10 mouse cellular contexts compared by ENCODE assay signal in the genomic region with DNA sequence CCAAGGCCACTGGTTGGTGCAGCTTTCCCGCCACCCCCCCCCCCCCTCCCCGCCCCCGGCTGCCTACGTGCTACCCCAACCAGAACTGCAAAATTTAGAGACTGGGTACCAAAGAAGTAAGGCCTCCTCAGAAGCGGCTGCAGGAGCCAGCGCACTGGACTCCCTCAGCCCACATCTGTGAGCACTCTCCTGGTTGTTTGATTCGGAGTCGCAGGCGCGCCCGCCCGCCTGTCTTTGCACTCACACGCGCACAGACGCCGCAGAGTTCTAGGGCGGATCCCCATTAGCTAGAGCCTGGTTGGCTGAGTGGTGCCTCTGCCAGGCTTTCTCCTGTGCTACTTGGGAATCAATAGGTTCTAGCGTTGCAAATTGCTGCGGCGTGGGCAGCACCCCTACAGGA. TPM values are rescaled to one million over a fixed set of nuclear protein-coding genes. Genes with fewer than 3 reads are reported as not detected.
A peak's percentile ranks its signal among the peaks of the same experiment; 100 is the strongest.
DNase-seq lines count a peak whose midpoint lies in the region; ATAC-seq lines count a peak whose summit lies in the region.
"Had no signal": no experiment of that assay in that cellular context is flagged by ENCODE, and none has a peak within 500 bp of the region (broad histone marks: within the 10 kb centered on the region; RNA-seq: fewer than 3 reads in every experiment).

No protein-coding gene starts in this region.

- no peaks in the 10 kb centered on the region for H3K9me3 ChIP-seq in forebrain, embryonic 11.5 days (ENCODE audit: control insufficient read depth, low read length)
- H3K9me3 ChIP-seq in neural tube, embryonic 15.5 days (replicated peaks) = no peaks in the 10 kb centered on the region

- H3K4me3 ChIP-seq in forebrain, embryonic 11.5 days (ENCODE audit: low read depth, low read length) = 0 out of 2 replicates have a peak overlapping the region, but pooled peaks have one; percentile 1
- H3K4me3 ChIP-seq in neural tube, embryonic 15.5 days (replicated peaks) = peak overlapping the region; percentile 29

- no peak overlapping the region for H3K9ac ChIP-seq in forebrain, embryonic 11.5 days (ENCODE audit: low read length)
- H3K9ac ChIP-seq in neural tube, embryonic 15.5 days (replicated peaks) = no peak overlapping the region
- H3K9ac ChIP-seq: liver, embryonic 14.5 days had no signal

- 2% methylated on average over 18 of the region's 20 CpGs for WGBS in forebrain, embryonic 11.5 days
- WGBS in neural tube, embryonic 15.5 days = 1% methylated on average over 20 of the region's 20 CpGs

- peak overlapping the region; percentile 15; the same call in 1 of the 2 replicates for H3K4me2 ChIP-seq in forebrain, embryonic 11.5 days (ENCODE audit: low read depth, low read length, severe bottlenecking)
- peak overlapping the region; percentile 54 for H3K4me2 ChIP-seq in neural tube, embryonic 15.5 days

- intact Hi-C loops in left cerebral cortex, postnatal 4 days (cut with DNase I) = no loop called here
- intact Hi-C loops in left cerebral cortex, postnatal 14 days (cut with DNase I) = no loop called here

- no peak overlapping the region for H3K27ac ChIP-seq in forebrain, embryonic 11.5 days (ENCODE audit: low read depth, low read length)
- no peak overlapping the region for H3K27ac ChIP-seq in neural tube, embryonic 15.5 days (replicated peaks)
- H3K27ac ChIP-seq: liver, embryonic 14.5 days had no signal

- peak; percentile 57 for ATAC-seq in forebrain, embryonic 11.5 days (replicated peaks; ENCODE audit: low FRiP score)
- peak; percentile 60 for ATAC-seq in neural tube, embryonic 15.5 days (ENCODE audit: low FRiP score)
- no peak for ATAC-seq in monocyte, adult 5-6 weeks (replicated peaks; ENCODE audit: insufficient number of reproducible peaks, low FRiP score, low TSS enrichment, poor library complexity, severe bottlenecking)
- ATAC-seq: Patski had no signal

- no peaks in the 10 kb centered on the region for H3K36me3 ChIP-seq in forebrain, embryonic 11.5 days (ENCODE audit: control insufficient read depth, insufficient read depth, low read length)
- no peaks in the 10 kb centered on the region for H3K36me3 ChIP-seq in neural tube, embryonic 15.5 days

- DNase-seq in left cerebral cortex, postnatal 4 days = peak; percentile 18
- no peak for DNase-seq in left cerebral cortex, postnatal 14 days (ENCODE audit: low spot score in 2 of 2)
- peak; percentile 70 for DNase-seq in forebrain, embryonic 11.5 days (ENCODE audit: low spot score)
- peak; percentile 37 for DNase-seq in kidney, postnatal 10 days
- no peak for DNase-seq in spleen, postnatal 10 days (ENCODE audit: low spot score in 2 of 2)
- DNase-seq in ovary, adult 18-20 months (ENCODE audit: low spot score) = no peak

- peaks cover 4% of the 10 kb centered on the region; the same call in 1 of the 2 replicates for H3K4me1 ChIP-seq in forebrain, embryonic 11.5 days (replicated peaks; ENCODE audit: control insufficient read depth, insufficient read depth, low read length)
- H3K4me1 ChIP-seq in neural tube, embryonic 15.5 days = peaks cover 16% of the 10 kb centered on the region

- peaks cover 67% of the 10 kb centered on the region for H3K27me3 ChIP-seq in forebrain, embryonic 11.5 days (ENCODE audit: control insufficient read depth, insufficient read depth, low read length)
- H3K27me3 ChIP-seq in neural tube, embryonic 15.5 days (replicated peaks) = peaks cover 63% of the 10 kb centered on the region

RNA-seq across cellular contexts. Expression of a gene that starts 32.6 kb away (rescaled TPM):
- 1 to 10 TPM; 1.1 to 1.5 TPM for total RNA-seq in left cerebral cortex, postnatal 4 days (2021)
- 1 to 10 TPM in 1 of 2 experiments, under 1 TPM in 1; 0.74 to 1.1 TPM for total RNA-seq in left cerebral cortex, postnatal 14 days (2021)
- polyA plus RNA-seq in forebrain, embryonic 11.5 days (2014; fragmentation: Nextera tagmentation; extraction: Ambion mirVana) = 15.6 and 17.1 TPM in 2 replicates
- polyA plus RNA-seq in neural tube, embryonic 15.5 days (2015; fragmentation: Nextera tagmentation; extraction: Ambion mirVana) = 29.5 and 46.0 TPM in 2 replicates
- total RNA-seq in monocyte, adult 5-6 weeks (2017) = not detected in 3 replicates
- polyA plus RNA-seq: Patski had no signal

Comparison
In these comparisons a context has a peak if more than half of its experiments do, and no peak if none do; other contexts are left out.
1. DNase-seq: peak in left cerebral cortex, postnatal 4 days (single experiment), forebrain, embryonic 11.5 days (single experiment) and kidney, postnatal 10 days (single experiment); none in left cerebral cortex, postnatal 14 days (0 of 2), spleen, postnatal 10 days (0 of 2) and ovary, adult 18-20 months (single experiment).